Mouse (Mus musculus) ES-Bruce4 (cell line): ENCODE measurements at regions not wholly inside any gene's neighbourhood (a gene's known extent, or its start where the extent isn't known, plus 50 kb on each side); places are given as distances from the start of the nearest gene placed in this dataset.

Experiments
- CTCF ChIP-seq: IDR thresholded peaks from one replicate; pipeline ENCODE4 v1.8.1; 2011; ENCODE audit warnings: low read depth, low read length
- POLR2A ChIP-seq: IDR thresholded peaks from one replicate; pipeline ENCODE4 v1.8.1; 2011; ENCODE audit warnings: low read length; ENCODE audit not compliant: insufficient read depth

- TF ChIP-seq CTCF (no peak), POLR2A (no peak)
These were observed 225.6 kb downstream of the Dact1 start for GRCm38 (mm10) chr12:71535251-71535650.
